Mouse (Mus musculus): ENCODE measurements around the gene Exoc7.
A peak's percentile ranks its signal among the peaks of the same experiment; 100 is the strongest.

Gene Exoc7

GRCm38 (mm10) chr11:116274045-116274666 lies 32.9 kb downstream of the Exoc7 start, which contains the start of gene Srp68:
Srp68 (minus strand) TSS chr11:116274217.
- peak; percentile 91 for DNase-seq

- DNase-seq, result no peak
These were observed 33.5 kb downstream of the Exoc7 start for GRCm38 (mm10) chr11:116273469-116274044.

- DNase-seq, result no peak
These were observed 34.2 kb downstream of the Exoc7 start for GRCm38 (mm10) chr11:116272589-116273468.

- DNase-seq, result no peak
These were observed 37.5 kb downstream of the Exoc7 start for GRCm38 (mm10) chr11:116269560-116269959.

- DNase-seq, result no peak
These were observed 38.7 kb downstream of the Exoc7 start for GRCm38 (mm10) chr11:116268313-116268712.

- no peak for DNase-seq
These were observed 39.4 kb downstream of the Exoc7 start for GRCm38 (mm10) chr11:116267637-116268036.

- DNase-seq, result no peak
These were observed 41.2 kb downstream of the Exoc7 start for GRCm38 (mm10) chr11:116265850-116266249.

- no peak for DNase-seq
These were observed 41.7 kb downstream of the Exoc7 start for GRCm38 (mm10) chr11:116265352-116265751.

- DNase-seq, result no peak
These were observed 46.8 kb downstream of the Exoc7 start for GRCm38 (mm10) chr11:116260259-116260658.

- no peak for DNase-seq
These were observed 47.6 kb downstream of the Exoc7 start for GRCm38 (mm10) chr11:116259461-116259860.

- no peak for DNase-seq
These were observed 50.9 kb downstream of the Exoc7 start for GRCm38 (mm10) chr11:116255982-116256675.

GRCm38 (mm10) chr11:116255090-116255981 lies 51.7 kb downstream of the Exoc7 start:
- DNase-seq, result no peak

GRCm38 (mm10) chr11:116254627-116255026 lies 52.4 kb downstream of the Exoc7 start:
- DNase-seq, result peak; percentile 79

GRCm38 (mm10) chr11:116253076-116253600 lies 53.9 kb downstream of the Exoc7 start:
- DNase-seq, result peak; percentile 55

GRCm38 (mm10) chr11:116250898-116251297 lies 56.1 kb downstream of the Exoc7 start:
- DNase-seq, result no peak

- peak; percentile 63 for DNase-seq
These were observed 59.4 kb downstream of the Exoc7 start for GRCm38 (mm10) chr11:116247502-116248222.

- peak; percentile 78 for DNase-seq
These were observed 61.4 kb downstream of the Exoc7 start for GRCm38 (mm10) chr11:116245616-116246015.

- no peak for DNase-seq
These were observed 62.5 kb downstream of the Exoc7 start for GRCm38 (mm10) chr11:116244580-116244979.

GRCm38 (mm10) chr11:116241744-116242235 lies 65.2 kb downstream of the Exoc7 start:
- DNase-seq, result peak; percentile 54

- DNase-seq, result no peak
These were observed 67.2 kb downstream of the Exoc7 start for GRCm38 (mm10) chr11:116239797-116240196.

Data from kidney, adult 11 months (tissue).